Mouse (Mus musculus): ENCODE measurements around the gene Nod2. TPM values are rescaled to one million over a fixed set of nuclear protein-coding genes. Genes with fewer than 3 reads are reported as not detected.

Gene Nod2
- total RNA-seq, 2 experiments from 2014 or later: 1.3 TPM

GRCm38 (mm10) chr8:88723256-88723963 is 76.3 kb downstream of the Nod2 start:
- no peak for DNase-seq (ENCODE audit: low spot score in 2 of 2)

Other genes with a start within 250 kb of the Nod2 start
- gene Nkd1, start 126.0 kb upstream of the Nod2 start, total RNA-seq (2021): 10 to 100 TPM; 11.7 to 11.9 TPM
- 1 to 10 TPM; 1.3 to 1.5 TPM for gene Snx20, start 11.2 kb upstream of the Nod2 start, total RNA-seq (2021)
- gene Cyld, start 49.7 kb downstream of the Nod2 start, total RNA-seq (2021): 10 to 100 TPM; 15.1 to 20.4 TPM